Mouse (Mus musculus): ENCODE data around the gene Plvap.
A peak's percentile ranks its signal among the peaks of the same experiment; 100 is the strongest.

Plvap gene

DNA sequence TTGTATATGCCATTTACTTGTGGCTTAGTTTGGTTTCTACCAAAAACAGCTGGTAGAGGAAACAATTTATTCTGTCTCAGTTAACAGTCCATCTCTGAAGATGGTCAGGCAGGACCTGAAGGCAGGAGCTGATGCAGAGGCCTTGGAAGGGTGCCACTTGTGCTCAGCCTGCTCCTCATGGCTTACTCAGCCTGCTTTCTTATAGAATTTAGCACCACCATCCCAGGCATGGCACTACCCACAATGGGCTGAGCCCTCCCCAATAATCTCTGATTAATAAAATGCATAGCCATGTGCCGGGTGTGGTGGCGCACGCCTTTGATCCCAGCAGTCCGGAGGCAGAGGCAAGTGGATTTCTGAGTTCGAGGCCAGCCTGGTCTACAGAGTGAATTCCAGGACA is 45.4 kb downstream of the Plvap start:
- DNase-seq (ENCODE audit: low spot score in 2 of 2) = no peak

- DNase-seq (ENCODE audit: low spot score in 2 of 2) = no peak
These were observed 45.8 kb downstream of the Plvap start for GRCm38 (mm10) chr8:71465733-71466132.

- peak; percentile 97 to 99 for DNase-seq (ENCODE audit: low spot score in 2 of 2)
These were observed 46.7 kb downstream of the Plvap start, which contains the start of gene Mrpl34 for GRCm38 (mm10) chr8:71464513-71465500. Gene Mrpl34, plus strand, starts transcription at chr8:71464959.

GRCm38 (mm10) chr8:71463188-71464033 is 48.1 kb downstream of the Plvap start, which contains the start of gene Abhd8:
Gene Abhd8, minus strand, starts transcription at chr8:71463655.
- DNase-seq (ENCODE audit: low spot score in 2 of 2) = peak; percentile 99

- peak in 1 of 2 experiments; percentile 50 for DNase-seq (ENCODE audit: low spot score in 2 of 2)
These were observed 48.8 kb downstream of the Plvap start for GRCm38 (mm10) chr8:71462786-71463185.

DNA sequence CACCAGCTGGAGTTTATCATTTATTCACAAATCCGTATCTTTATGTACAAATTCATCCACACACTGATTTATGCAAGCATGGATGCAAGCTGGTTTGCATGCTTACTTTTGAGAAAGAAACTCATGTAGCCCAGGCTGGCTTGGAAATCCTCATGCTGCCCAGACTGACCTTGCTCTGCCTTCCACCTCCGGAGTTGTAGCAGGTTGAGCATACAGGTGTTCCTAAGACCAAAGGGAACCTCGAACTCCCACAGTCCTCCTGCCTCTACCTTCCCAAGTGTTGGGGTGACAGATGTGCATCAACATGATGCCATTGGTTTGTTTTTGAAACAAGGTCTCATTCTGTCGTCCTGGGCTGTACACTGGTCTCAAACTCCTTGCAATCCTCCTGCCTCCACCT is 49.4 kb downstream of the Plvap start:
- no peak for DNase-seq (ENCODE audit: low spot score in 2 of 2)

GRCm38 (mm10) chr8:71461152-71461840 is 50.3 kb downstream of the Plvap start:
- no peak for DNase-seq (ENCODE audit: low spot score in 2 of 2)

DNA sequence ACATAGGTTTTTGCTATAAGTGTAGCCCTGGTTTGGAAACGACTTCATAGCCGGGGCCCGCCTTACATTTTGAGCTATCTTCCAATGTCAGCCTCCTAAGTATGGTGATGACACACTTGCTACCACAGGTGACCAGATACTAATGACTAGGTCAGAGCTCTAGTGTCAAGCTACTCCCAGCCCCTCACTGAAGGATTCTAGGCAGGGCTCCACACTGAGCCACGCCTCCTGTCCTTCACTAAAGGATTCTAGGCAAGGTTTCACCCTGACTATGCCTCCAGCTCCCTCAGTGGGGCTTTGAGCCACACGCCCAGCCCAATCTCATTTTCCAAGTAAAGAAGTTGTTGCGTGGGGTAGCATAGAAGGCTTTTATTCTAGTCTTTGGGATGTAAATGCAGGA is 50.8 kb downstream of the Plvap start:
- DNase-seq (ENCODE audit: low spot score in 2 of 2) = no peak

DNA sequence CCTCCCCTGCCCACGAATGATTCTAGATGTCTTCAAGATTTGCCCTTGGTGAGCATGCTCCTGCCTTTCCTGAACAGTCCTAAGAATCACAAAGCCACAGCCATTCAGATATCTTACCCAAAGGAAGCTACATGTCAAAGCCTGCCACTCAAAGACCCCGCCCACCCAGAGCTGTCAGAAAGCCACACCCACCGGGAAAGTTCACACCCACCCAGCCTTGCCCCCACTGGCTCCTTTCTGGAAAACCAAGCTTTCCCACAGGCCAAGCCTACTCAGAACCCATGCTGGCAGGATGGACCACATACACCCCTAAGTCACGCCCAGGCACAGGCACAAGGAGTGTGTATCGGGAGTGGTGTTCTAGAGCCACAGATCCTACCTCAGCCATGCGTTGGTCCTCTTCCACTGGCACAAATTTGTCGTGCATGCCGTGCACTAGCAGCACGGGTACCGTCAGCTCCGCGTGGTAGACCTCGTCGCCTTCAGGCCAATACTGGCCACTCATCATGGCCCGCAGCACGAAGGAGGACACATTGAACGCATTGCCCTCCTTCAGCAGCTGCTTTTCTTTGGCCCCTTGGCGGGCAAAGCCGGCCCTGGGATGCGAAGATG is 53.8 kb downstream of the Plvap start:
- DNase-seq (ENCODE audit: low spot score in 2 of 2) = peak in 1 of 2 experiments; percentile 1

GRCm38 (mm10) chr8:71456906-71457305 is 54.6 kb downstream of the Plvap start:
- no peak for DNase-seq (ENCODE audit: low spot score in 2 of 2)

- DNase-seq (ENCODE audit: low spot score in 2 of 2) = no peak
These were observed 56.9 kb downstream of the Plvap start for GRCm38 (mm10) chr8:71454668-71455067.

DNA sequence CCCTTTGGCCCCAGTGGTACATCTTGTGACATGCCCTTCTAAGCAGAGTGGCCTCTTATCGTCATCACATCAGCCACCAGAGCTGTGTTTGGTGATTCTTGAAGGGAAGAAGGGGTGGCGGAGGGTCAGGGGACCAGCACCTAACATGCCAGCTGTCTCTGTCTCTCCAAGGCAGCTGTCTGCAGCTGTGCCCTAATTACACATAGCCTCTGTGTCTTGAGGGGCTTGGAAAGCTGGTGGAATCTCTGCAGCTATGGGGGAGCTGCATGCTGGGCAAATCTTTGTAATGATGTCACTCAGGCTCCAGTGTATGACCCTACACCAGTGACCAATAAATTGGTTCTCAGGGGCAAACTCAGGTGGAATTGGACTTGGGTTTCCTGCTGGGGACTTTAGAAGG is 58.9 kb downstream of the Plvap start:
- DNase-seq (ENCODE audit: low spot score in 2 of 2) = no peak

DNA sequence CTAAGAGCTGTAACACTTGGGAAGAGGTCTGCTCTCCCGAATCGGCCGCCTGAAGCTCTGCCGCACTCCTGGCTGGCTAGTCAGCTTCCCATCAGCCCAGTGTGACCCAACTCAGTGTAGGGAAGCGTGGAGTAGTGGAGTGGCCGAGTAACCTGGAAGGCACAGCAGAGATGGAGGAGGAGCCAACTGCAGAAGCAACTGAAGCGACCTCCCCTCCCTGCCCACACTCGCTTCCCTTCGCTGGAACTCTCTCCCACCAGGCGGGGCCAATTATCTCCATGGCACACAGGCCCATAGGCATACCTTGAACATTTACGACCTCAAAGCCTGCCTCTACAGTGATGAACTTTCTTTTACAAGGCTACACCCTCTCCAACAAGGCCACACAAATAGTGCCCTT is 59.8 kb downstream of the Plvap start:
- DNase-seq (ENCODE audit: low spot score in 2 of 2) = no peak

- DNase-seq (ENCODE audit: low spot score in 2 of 2) = no peak
These were observed 60.2 kb downstream of the Plvap start for GRCm38 (mm10) chr8:71451337-71451736.

Data from frontal cortex, postnatal 25 days (tissue).